Mouse (Mus musculus) liver, embryonic 16.5 days (tissue): ENCODE results near the gene Mcu. TPM values are rescaled to one million over a fixed set of nuclear protein-coding genes. Genes with fewer than 3 reads are reported as not detected.
A peak's percentile ranks its signal among the peaks of the same experiment; 100 is the strongest.

Experiments used
- ATAC-seq: fragments of 200-750 bp; cut with Nextera tagmentation; 2 replicates; pipeline ENCODE4 v1.8.0; 2017; ENCODE audit warnings: low read depth, mild to moderate bottlenecking, moderate number of reproducible peaks, moderate library complexity
- H3K27ac ChIP-seq: fragments of 300-500 bp; sonication (generic); 2 replicates; pipeline ENCODE4 v1.5.1; 2014; ENCODE audit warnings: mild to moderate bottlenecking, low read length
- H3K27me3 ChIP-seq: fragments of 300-500 bp; sonication (generic); 2 replicates; pipeline ENCODE4 v1.6.1; 2014; ENCODE audit warnings: low read depth, low read length, mixed read lengths; ENCODE audit not compliant: control insufficient read depth, insufficient read depth
- H3K36me3 ChIP-seq: fragments of 300-500 bp; sonication (generic); 2 replicates; pipeline ENCODE4 v1.6.1; 2014; ENCODE audit warnings: mild to moderate bottlenecking; ENCODE audit not compliant: control insufficient read depth, insufficient read depth
- H3K4me1 ChIP-seq: fragments of 300-500 bp; sonication (generic); 2 replicates; pipeline ENCODE4 v1.6.1; 2014; ENCODE audit warnings: low read depth, low read length, mixed read lengths; ENCODE audit not compliant: control insufficient read depth
- H3K4me2 ChIP-seq: fragments of 300-500 bp; sonication (generic); 2 replicates; pipeline ENCODE4 v1.6.1; 2014; ENCODE audit warnings: low read depth, low read length, mixed read lengths
- H3K4me3 ChIP-seq: fragments of 300-500 bp; sonication (generic); 2 replicates; pipeline ENCODE4 v1.5.1; 2014; ENCODE audit warnings: low read depth, mild to moderate bottlenecking, low read length
- H3K9ac ChIP-seq: fragments of 300-500 bp; sonication (generic); 2 replicates; pipeline ENCODE4 v1.6.1; 2014; ENCODE audit warnings: low read depth, low read length
- H3K9me3 ChIP-seq: fragments of 300-500 bp; sonication (generic); replicated peaks from 2 replicates; pipeline ENCODE4 v1.6.1; 2016; ENCODE audit warnings: low read length; ENCODE audit not compliant: control insufficient read depth
- WGBS: fragments of 180-500 bp; shearing (Covaris S2); extraction: QIAGEN DNeasy Blood & Tissue Kit; methylation state at CpG from one replicate; pipeline ENCODE4 v1.1.7; 2014; ENCODE audit not compliant: insufficient replicate concordance; 5-methylcytosine and 5-hydroxymethylcytosine counted together
- polyA plus RNA-seq: library from polyadenylated mRNA; unstranded; fragments of >200 nt; fragmentation: Nextera tagmentation; extraction: Ambion mirVana; gene quantifications from 2 replicates; pipeline ENCODE4 v1.2.1, GENCODE M21; 2015

Mcu gene
- polyA plus RNA-seq = 9.7 and 11.7 TPM in 2 replicates

- Histone ChIP-seq H3K4me1 (peaks cover 11% of the 10 kb centered on the region), H3K27ac (peak within 1 kb of the TSS; percentile 71)
- WGBS = 0% methylated on average over 33 of the region's 36 CpGs
Observed at GRCm38 (mm10) chr10:59616522-59616921, at the start of gene Mcu. Gene Mcu (minus strand): TSS chr10:59616692.

GRCm38 (mm10) chr10:59665503-59666291, 49.2 kb upstream of the Mcu start:
- no peaks in the 10 kb centered on the region for H3K4me1 ChIP-seq
- H3K27me3 ChIP-seq = no peaks in the 10 kb centered on the region
- H3K4me2 ChIP-seq = 0 out of 2 replicates have a peak overlapping the region, but pooled peaks have one; percentile 12
- H3K36me3 ChIP-seq = no peaks in the 10 kb centered on the region
- no peak overlapping the region for H3K9ac ChIP-seq
- no peaks in the 10 kb centered on the region for H3K9me3 ChIP-seq
- ATAC-seq = no peak
- WGBS = 27% methylated on average over 13 of the region's 13 CpGs
- no peak overlapping the region for H3K27ac ChIP-seq
- H3K4me3 ChIP-seq = no peak overlapping the region

More at GRCm38 (mm10) chr10:59616522-59616921, at the start of gene Mcu:
- ATAC-seq = peak; percentile 98
- Histone ChIP-seq H3K4me3 (peak within 1 kb of the TSS; percentile 82), H3K36me3 (no peaks in the 10 kb centered on the region), H3K4me2 (peak within 1 kb of the TSS; percentile 92), H3K27me3 (no peaks in the 10 kb centered on the region), H3K9ac (peak within 1 kb of the TSS; percentile 87), H3K9me3 (no peaks in the 10 kb centered on the region)

GRCm38 (mm10) chr10:59664765-59665164, 48.3 kb upstream of the Mcu start:
- H3K27ac ChIP-seq = no peak overlapping the region
- no peaks in the 10 kb centered on the region for H3K4me1 ChIP-seq
- H3K36me3 ChIP-seq = no peaks in the 10 kb centered on the region
- no peak for ATAC-seq
- no peaks in the 10 kb centered on the region for H3K27me3 ChIP-seq
- H3K4me2 ChIP-seq = no peak overlapping the region
- H3K4me3 ChIP-seq = no peak overlapping the region
- H3K9me3 ChIP-seq = no peaks in the 10 kb centered on the region
- no peak overlapping the region for H3K9ac ChIP-seq
- WGBS = 50% methylated on average over 2 of the region's 2 CpGs

- no peak overlapping the region for H3K9ac ChIP-seq
- ATAC-seq = no peak
- H3K4me2 ChIP-seq = no peak overlapping the region
- no peaks in the 10 kb centered on the region for H3K36me3 ChIP-seq
- 37% methylated on average over 13 of the region's 13 CpGs for WGBS
- H3K27me3 ChIP-seq = no peaks in the 10 kb centered on the region
- H3K4me3 ChIP-seq = no peak overlapping the region
- no peak overlapping the region for H3K27ac ChIP-seq
- H3K9me3 ChIP-seq = no peaks in the 10 kb centered on the region
- no peaks in the 10 kb centered on the region for H3K4me1 ChIP-seq
Observed at GRCm38 (mm10) chr10:59656799-59657198, 40.3 kb upstream of the Mcu start.

- no peaks in the 10 kb centered on the region for H3K4me1 ChIP-seq
- no peaks in the 10 kb centered on the region for H3K9me3 ChIP-seq
- H3K27ac ChIP-seq = no peak overlapping the region
- 72% methylated on average over 5 of the region's 5 CpGs for WGBS
- H3K36me3 ChIP-seq = no peaks in the 10 kb centered on the region
- H3K4me2 ChIP-seq = no peak overlapping the region
- no peaks in the 10 kb centered on the region for H3K27me3 ChIP-seq
- no peak overlapping the region for H3K9ac ChIP-seq
- H3K4me3 ChIP-seq = no peak overlapping the region
- ATAC-seq = no peak
Observed at GRCm38 (mm10) chr10:59646821-59647378, 30.4 kb upstream of the Mcu start.

- WGBS = 8% methylated on average over 4 of the region's 4 CpGs
Observed at GRCm38 (mm10) chr10:59645153-59645552, 28.7 kb upstream of the Mcu start.

GRCm38 (mm10) chr10:59644710-59645109, 28.2 kb upstream of the Mcu start:
- no peak overlapping the region for H3K9ac ChIP-seq
- H3K9me3 ChIP-seq = no peaks in the 10 kb centered on the region
- H3K27ac ChIP-seq = no peak overlapping the region
- no peaks in the 10 kb centered on the region for H3K27me3 ChIP-seq
- no peak overlapping the region for H3K4me2 ChIP-seq
- no peaks in the 10 kb centered on the region for H3K36me3 ChIP-seq
- H3K4me1 ChIP-seq = no peaks in the 10 kb centered on the region
- no peak for ATAC-seq
- 40% methylated on average over 2 of the region's 2 CpGs for WGBS
- no peak overlapping the region for H3K4me3 ChIP-seq

More at GRCm38 (mm10) chr10:59645153-59645552, 28.7 kb upstream of the Mcu start:
- Histone ChIP-seq H3K4me3 (no peak overlapping the region), H3K4me1 (no peaks in the 10 kb centered on the region), H3K4me2 (no peak overlapping the region), H3K27me3 (no peaks in the 10 kb centered on the region), H3K27ac (no peak overlapping the region), H3K9me3 (no peaks in the 10 kb centered on the region), H3K9ac (no peak overlapping the region), H3K36me3 (no peaks in the 10 kb centered on the region)
- ATAC-seq = no peak

- Histone ChIP-seq H3K4me2 (no peak overlapping the region), H3K9ac (no peak overlapping the region), H3K4me3 (no peak overlapping the region), H3K9me3 (no peaks in the 10 kb centered on the region), H3K36me3 (no peaks in the 10 kb centered on the region), H3K27ac (no peak overlapping the region), H3K4me1 (no peaks in the 10 kb centered on the region), H3K27me3 (no peaks in the 10 kb centered on the region)
- ATAC-seq = no peak
- 48% methylated on average over 9 of the region's 9 CpGs for WGBS
Observed at GRCm38 (mm10) chr10:59643645-59644044, 27.2 kb upstream of the Mcu start.
